Mouse (Mus musculus) ES-E14 (cell line): Measurements from ENCODE around the gene Slc25a45.

Experiments
- CHD2 ChIP-seq: IDR thresholded peaks from 2 replicates; pipeline ENCODE4 v1.6.1; 2014; ENCODE audit warnings: mild to moderate bottlenecking, low read depth, low read length, inconsistent platforms
- MAFK ChIP-seq: IDR thresholded peaks from 2 replicates; pipeline ENCODE4 v1.6.1; 2014; ENCODE audit warnings: mild to moderate bottlenecking, low read depth, low read length, inconsistent platforms; ENCODE audit not compliant: insufficient read depth
- ZC3H11A ChIP-seq: IDR thresholded peaks from 2 replicates; pipeline ENCODE4 v1.6.1; 2012; ENCODE audit warnings: low read depth, mild to moderate bottlenecking, inconsistent platforms, low read length, borderline replicate concordance

DNA sequence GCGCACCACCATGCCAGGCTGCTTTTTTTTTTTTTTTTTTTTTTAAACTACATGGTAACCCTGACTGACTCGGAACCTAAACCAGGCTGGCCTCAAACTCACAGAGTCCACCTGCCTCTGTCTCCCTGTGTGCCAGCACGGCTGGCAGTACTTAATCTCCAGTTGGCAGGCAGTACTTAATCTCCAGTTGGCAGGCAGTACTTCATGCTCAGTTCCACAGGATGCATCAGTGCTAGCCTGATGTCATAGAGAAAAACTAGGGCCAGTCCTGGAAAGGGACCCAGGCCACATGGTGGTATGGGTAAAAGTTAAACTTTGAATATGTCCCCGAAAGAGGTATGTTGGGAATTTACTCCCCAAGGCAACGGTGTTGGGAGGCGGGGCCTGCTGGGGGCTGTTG lies 50.5 kb downstream of the Slc25a45 start:
- TF ChIP-seq MAFK = no peak
- no peak for TF ChIP-seq CHD2
- no peak for TF ChIP-seq ZC3H11A
